Mouse (Mus musculus) heart, adult 2 months (tissue): ENCODE measurements around the gene Pgr.

ENCODE experiments used
- CTCF ChIP-seq: fragments of 200-600 bp; IDR thresholded peaks from 2 replicates; pipeline ENCODE4 v1.8.1; 2022; ENCODE audit warnings: antibody characterized with exemption, mild to moderate bottlenecking, moderate library complexity
- POLR2A ChIP-seq: fragments of 200-500 bp; IDR thresholded peaks from 2 replicates; pipeline ENCODE4 v1.6.1; 2011; ENCODE audit warnings: mild to moderate bottlenecking, low read depth, low read length, control low read depth; ENCODE audit not compliant: insufficient read depth

- TF ChIP-seq CTCF (no peak), POLR2A (no peak)
Observed at GRCm38 (mm10) chr9:8996494-8996893, 96.9 kb downstream of the Pgr start.
